Mouse (Mus musculus) brain, embryonic 14.5 days (tissue): Measurements from ENCODE around the gene Ubald1. TPM values are rescaled to one million over a fixed set of nuclear protein-coding genes. Genes with fewer than 3 reads are reported as not detected.
A peak's percentile ranks its signal among the peaks of the same experiment; 100 is the strongest.

ENCODE experiments used
- DNase-seq: peaks from one replicate; pipeline ENCODE4 v3.0.0-alpha.2; 2011; ENCODE audit warnings: low read depth
- CTCF ChIP-seq: fragments of 200-500 bp; IDR thresholded peaks from 2 replicates; pipeline ENCODE4 v1.5.1; 2012; ENCODE audit warnings: inconsistent platforms, mild to moderate bottlenecking, moderate library complexity, borderline replicate concordance; ENCODE audit not compliant: insufficient read depth, insufficient read length; ENCODE audit errors: extremely low read depth
- POLR2A ChIP-seq: fragments of 200-500 bp; IDR thresholded peaks from 2 replicates; pipeline ENCODE4 v1.6.1; 2012; ENCODE audit warnings: mild to moderate bottlenecking, inconsistent platforms, borderline replicate concordance; ENCODE audit not compliant: poor library complexity, insufficient read depth, insufficient read length, severe bottlenecking; ENCODE audit errors: extremely low read depth
- polyA plus RNA-seq: library from polyadenylated mRNA; depleted of rRNA; stranded (reverse); fragments of >200 nt; gene quantifications from 2 replicates; pipeline ENCODE4 v1.2.3, GENCODE M21; 2012; rRNA removed

Gene Ubald1
- 25.7 and 46.5 TPM in 2 replicates for polyA plus RNA-seq

GRCm38 (mm10) chr16:4880136-4880825, at the start of gene Ubald1:
Gene Ubald1 (minus strand): TSS chr16:4880315.
- DNase-seq = peak; percentile 100
- TF ChIP-seq CTCF (no peak), POLR2A (peak; percentile 89; the same call in 1 of the 2 replicates)

GRCm38 (mm10) chr16:4928474-4928873, 48.4 kb upstream of the Ubald1 start:
- DNase-seq = no peak
- TF ChIP-seq POLR2A = no peak
- TF ChIP-seq CTCF = no peak

GRCm38 (mm10) chr16:4927967-4928366, 47.9 kb upstream of the Ubald1 start:
- DNase-seq = no peak
- no peak for TF ChIP-seq CTCF
- no peak for TF ChIP-seq POLR2A

GRCm38 (mm10) chr16:4923996-4924395, 43.9 kb upstream of the Ubald1 start:
- no peak for TF ChIP-seq POLR2A
- no peak for TF ChIP-seq CTCF
- DNase-seq = no peak

- DNase-seq = no peak
Observed at GRCm38 (mm10) chr16:4922481-4922880, 42.4 kb upstream of the Ubald1 start.

GRCm38 (mm10) chr16:4920556-4920955, 40.4 kb upstream of the Ubald1 start:
- TF ChIP-seq POLR2A (no peak), CTCF (no peak)
- DNase-seq = no peak

More at GRCm38 (mm10) chr16:4922481-4922880, 42.4 kb upstream of the Ubald1 start:
- TF ChIP-seq POLR2A = no peak
- no peak for TF ChIP-seq CTCF

- TF ChIP-seq POLR2A = no peak
- TF ChIP-seq CTCF = no peak
- DNase-seq = no peak
Observed at GRCm38 (mm10) chr16:4916608-4917007, 36.5 kb upstream of the Ubald1 start.

- no peak for DNase-seq
- TF ChIP-seq CTCF = no peak
- TF ChIP-seq POLR2A = no peak
Observed at GRCm38 (mm10) chr16:4915931-4916330, 35.8 kb upstream of the Ubald1 start.

GRCm38 (mm10) chr16:4913783-4914735, 33.9 kb upstream of the Ubald1 start:
- TF ChIP-seq POLR2A (no peak), CTCF (peak; percentile 94)
- peak; percentile 72 for DNase-seq

GRCm38 (mm10) chr16:4912907-4913782, 33.0 kb upstream of the Ubald1 start:
- no peak for DNase-seq
- TF ChIP-seq CTCF = no peak
- no peak for TF ChIP-seq POLR2A
